Mouse (Mus musculus): Measurements from ENCODE around the gene Unc45b. TPM values are rescaled to one million over a fixed set of nuclear protein-coding genes. Genes with fewer than 3 reads are reported as not detected.

Gene Unc45b
- total and polyA plus RNA-seq, 3 experiments: 0.08 to 0.26 TPM; not detected in 1

GRCm38 (mm10) chr11:82914711-82915352, 4.5 kb downstream of the Unc45b start (continued):
- TF ChIP-seq MYC (IDR thresholded peaks at IDR 0.05; ENCODE audit: low read depth, low read length) (0 out of 2 replicates have a peak, but pooled peaks have one; percentile 29), USF1 (IDR thresholded peaks at IDR 0.05; ENCODE audit: low read depth, low read length) (no peak), POLR2A (IDR thresholded peaks at IDR 0.05; ENCODE audit: low read depth, low read length) (no peak), ZNF384 (IDR thresholded peaks at IDR 0.05; ENCODE audit: low read depth, low read length) (no peak), MAFK (IDR thresholded peaks at IDR 0.05; ENCODE audit: insufficient replicate concordance, low read length) (no peak), MXI1 (IDR thresholded peaks at IDR 0.05; ENCODE audit: low read depth, low read length) (peak; percentile 65; the same call in 1 of the 2 replicates), BHLHE40 (IDR thresholded peaks at IDR 0.05; ENCODE audit: low read depth, low read length) (no peak), NRF1 (IDR thresholded peaks at IDR 0.05; ENCODE audit: low read depth, low read length) (peak; percentile 40; the same call in 1 of the 2 replicates), TBP (conservative IDR thresholded peaks at IDR 0.05; ENCODE audit: low read depth, low read length) (no peak), TCF12 (IDR thresholded peaks at IDR 0.05; ENCODE audit: low read depth, low read length) (peak; percentile 54; the same call in 1 of the 2 replicates), GABPA (IDR thresholded peaks at IDR 0.05; ENCODE audit: insufficient replicate concordance, low read depth, low read length) (no peak), MEF2A (IDR thresholded peaks at IDR 0.05; ENCODE audit: borderline replicate concordance, low read depth, low read length) (no peak)

GRCm38 (mm10) chr11:82920768-82921167, 10.4 kb downstream of the Unc45b start:
- H3K4me1 ChIP-seq (ENCODE audit: control insufficient read depth in 1 of 2, insufficient read depth in 2 of 2): peaks cover 11 to 30% of the 10 kb centered on the region in 2 experiments
- in situ Hi-C loops (cut with MboI; ENCODE audit: low pct_ligation_motif_present, low pct_unique_long_range_greater_than_20kb, low sequenced_read_pairs) (loop anchor here (25.0 kb wide), 2 partner anchors 267 to 492 kb away; partner anchors contain the start of genes Rasl10b, Slfn3 and Slfn4), dilution Hi-C loops (cut with MboI; ENCODE audit: extremely low pct_ligation_motif_present, extremely low pct_unique_long_range_greater_than_20kb, low sequenced_read_pairs) (no loop called here)
- H3K4me3 ChIP-seq (replicated peaks in 1 of 3; ENCODE audit: low read depth in 2 of 3, low read length in 2 of 3, poor library complexity in 1 of 3): no peak overlapping the region
- no peak overlapping the region for H3K27ac ChIP-seq (ENCODE audit: insufficient read depth, low read depth)
- TF ChIP-seq SMC3 (IDR thresholded peaks at IDR 0.05; ENCODE audit: low read depth, low read length): no peak
- no peak for TF ChIP-seq JUN (IDR thresholded peaks at IDR 0.05; ENCODE audit: insufficient read depth, low read depth, low read length)
- TF ChIP-seq ETS1 (conservative IDR thresholded peaks at IDR 0.05; ENCODE audit: low read depth, low read length): no peak
- TF ChIP-seq ZKSCAN1 (IDR thresholded peaks at IDR 0.05; ENCODE audit: borderline replicate concordance, low read depth, low read length): no peak
- TF ChIP-seq RAD21 (IDR thresholded peaks at IDR 0.05; ENCODE audit: low read depth, low read length): no peak
- no peak for TF ChIP-seq SIN3A (IDR thresholded peaks at IDR 0.05; ENCODE audit: low read length)
- H3K79me2 ChIP-seq (replicated peaks; ENCODE audit: control insufficient read depth, extremely low read depth, insufficient read depth, poor library complexity, severe bottlenecking): no peaks in the 10 kb centered on the region
- H3K9ac ChIP-seq (ENCODE audit: insufficient read depth, low read depth): no peak overlapping the region
- H3K36me3 ChIP-seq (replicated peaks in 1 of 2; ENCODE audit: control insufficient read depth in 1 of 2, insufficient read depth in 1 of 2, low read length in 1 of 2): no peaks in the 10 kb centered on the region
- no peak overlapping the region for H3K4me2 ChIP-seq (ENCODE audit: insufficient read depth, low read depth, poor library complexity, severe bottlenecking)
- no peaks in the 10 kb centered on the region for H3K9me3 ChIP-seq (replicated peaks; ENCODE audit: low read length)
- H3K27me3 ChIP-seq (replicated peaks): no peaks in the 10 kb centered on the region
- no peak for DNase-seq (ENCODE audit: extremely low read depth)
